Mouse (Mus musculus) lung, adult 18-20 months (tissue): ENCODE measurements around the gene Cct7.

Experiments used
- DNase-seq, 2 experiments: peaks; one replicate each; pipeline ENCODE4 v3.0.0; 2022; ENCODE audit warnings: mixed read lengths in 2 of 2

Cct7 gene

GRCm38 (mm10) chr6:85504908-85505307 lies 53.6 kb downstream of the Cct7 start:
- no peak for DNase-seq

- no peak for DNase-seq
Observed at GRCm38 (mm10) chr6:85508602-85509001, 57.3 kb downstream of the Cct7 start.

DNA sequence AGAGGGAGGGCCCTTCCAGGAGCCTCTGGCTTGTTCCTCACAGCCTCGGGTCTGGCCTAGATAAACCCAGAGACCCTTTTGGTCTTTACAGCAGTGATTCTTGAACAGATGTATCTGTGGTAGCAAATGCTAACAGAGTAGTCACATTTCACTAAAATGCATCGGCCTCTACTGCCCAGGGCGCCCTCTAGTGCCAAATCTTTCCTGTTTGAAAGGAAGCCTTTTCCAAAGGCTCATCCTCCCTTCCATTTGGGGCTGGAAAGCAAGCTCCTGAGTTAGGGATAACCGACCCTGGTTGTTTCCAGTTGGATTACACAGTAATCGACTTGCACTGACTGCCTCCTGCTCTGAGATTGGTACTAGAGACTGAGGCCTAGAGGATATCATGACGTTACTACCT lies 59.2 kb downstream of the Cct7 start:
- peak; percentile 13 to 14 for DNase-seq

GRCm38 (mm10) chr6:85511286-85512055 lies 60.2 kb downstream of the Cct7 start:
- DNase-seq, result peak; percentile 4 to 27

GRCm38 (mm10) chr6:85512056-85512440 lies 60.7 kb downstream of the Cct7 start:
- DNase-seq, result no peak

GRCm38 (mm10) chr6:85512577-85513530 lies 61.5 kb downstream of the Cct7 start:
- DNase-seq, result no peak

DNA sequence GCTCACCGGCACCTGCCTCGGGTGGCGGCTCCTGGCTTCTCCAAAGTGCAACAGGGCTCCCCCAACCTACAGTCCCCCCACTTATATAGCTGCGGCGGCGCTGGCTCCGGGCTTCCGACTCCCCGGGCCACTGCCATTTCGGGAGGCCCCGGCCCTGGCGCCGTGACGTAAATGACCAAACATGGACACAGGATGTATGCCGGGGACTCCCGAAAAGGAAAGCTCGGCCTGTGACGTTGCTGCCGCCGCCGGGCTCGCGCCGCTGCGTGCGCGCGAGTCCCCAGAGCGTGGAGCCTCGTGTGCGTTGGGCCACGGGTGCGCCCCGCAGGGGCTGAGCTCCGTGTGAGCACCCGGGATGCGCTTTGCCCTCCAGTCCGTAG lies 62.2 kb downstream of the Cct7 start, which contains the start of gene Egr4:
Gene Egr4 (minus strand): TSS at position 59 of the 380 bp plus-strand sequence.
- no peak for DNase-seq

- DNase-seq, result no peak
Observed at GRCm38 (mm10) chr6:85515941-85516340, 64.6 kb downstream of the Cct7 start.
